Mouse (Mus musculus): Measurements from ENCODE around the gene Rad52.

Rad52 gene

GRCm38 (mm10) chr6:119902204-119903080, at the start of gene Rad52:
Rad52 (plus strand) TSS chr6:119902698.
- peak; percentile 95 for DNase-seq (ENCODE audit: low spot score)

- DNase-seq (ENCODE audit: low spot score) = peak; percentile 13
Observed at GRCm38 (mm10) chr6:119854156-119854555, 48.3 kb upstream of the Rad52 start.

GRCm38 (mm10) chr6:119855471-119855870, 47.0 kb upstream of the Rad52 start:
- DNase-seq (ENCODE audit: low spot score) = no peak

- DNase-seq (ENCODE audit: low spot score) = no peak
Observed at GRCm38 (mm10) chr6:119860236-119860635, 42.3 kb upstream of the Rad52 start.

- DNase-seq (ENCODE audit: low spot score) = peak; percentile 35
Observed at GRCm38 (mm10) chr6:119861519-119861918, 41.0 kb upstream of the Rad52 start.

GRCm38 (mm10) chr6:119864341-119865034, 38.0 kb upstream of the Rad52 start:
- DNase-seq (ENCODE audit: low spot score) = no peak

GRCm38 (mm10) chr6:119883151-119883550, 19.3 kb upstream of the Rad52 start:
- no peak for DNase-seq (ENCODE audit: low spot score)

- no peak for DNase-seq (ENCODE audit: low spot score)
Observed at GRCm38 (mm10) chr6:119892711-119893110, 9.8 kb upstream of the Rad52 start.

GRCm38 (mm10) chr6:119903081-119903789, 737 bp downstream of the Rad52 start:
- peak; percentile 18 for DNase-seq (ENCODE audit: low spot score)

GRCm38 (mm10) chr6:119905461-119905860, 3.0 kb downstream of the Rad52 start:
- no peak for DNase-seq (ENCODE audit: low spot score)

GRCm38 (mm10) chr6:119912046-119912445, 9.5 kb downstream of the Rad52 start:
- no peak for DNase-seq (ENCODE audit: low spot score)

- DNase-seq (ENCODE audit: low spot score) = no peak
Observed at GRCm38 (mm10) chr6:119915710-119916109, 13.2 kb downstream of the Rad52 start.

GRCm38 (mm10) chr6:119918561-119919181, 16.2 kb downstream of the Rad52 start:
- DNase-seq (ENCODE audit: low spot score) = no peak

GRCm38 (mm10) chr6:119922136-119922535, 19.6 kb downstream of the Rad52 start:
- DNase-seq (ENCODE audit: low spot score) = no peak

GRCm38 (mm10) chr6:119922544-119922943, 20.0 kb downstream of the Rad52 start:
- DNase-seq (ENCODE audit: low spot score) = no peak

GRCm38 (mm10) chr6:119924235-119925005, 21.9 kb downstream of the Rad52 start:
- peak; percentile 36 for DNase-seq (ENCODE audit: low spot score)
